In genomic region chr10:95575839-95576380, GRCm38 (mm10) we compare ENCODE assay signal across 13 mouse cellular contexts.
"Had no signal": no experiment of that assay in that cellular context is flagged by ENCODE, and none has a peak within 500 bp of the region (broad histone marks: within the 10 kb centered on the region; RNA-seq: fewer than 3 reads in every experiment).

No protein-coding gene starts in this region.

- DNase-seq: kidney, adult 18-20 months; kidney, postnatal 10 days; kidney, postnatal 4 days; midbrain, embryonic 14.5 days; thymus, adult 2 months; thymus, postnatal 25 days had no signal

- H3K27me3 ChIP-seq: neural tube, embryonic 12.5 days had no signal

- H3K27ac ChIP-seq: layer of hippocampus, adult 2 months; limb, embryonic 10.5 days; liver, embryonic 15.5 days; macrophage; neural tube, embryonic 12.5 days had no signal

- H3K4me3 ChIP-seq: layer of hippocampus, adult 2 months; limb, embryonic 10.5 days; liver, embryonic 15.5 days; megakaryocyte, embryonic 14.5 days; neural tube, embryonic 12.5 days had no signal

- ATAC-seq: inflammation-experienced regulatory T-cells, adult 6 months had no signal

- H3K4me2 ChIP-seq: liver, embryonic 15.5 days; neural tube, embryonic 12.5 days had no signal

- H3K9ac ChIP-seq: liver, embryonic 15.5 days; neural tube, embryonic 12.5 days had no signal

- H3K9me3 ChIP-seq: limb, embryonic 10.5 days; liver, embryonic 15.5 days; neural tube, embryonic 12.5 days had no signal

- H3K36me3 ChIP-seq: limb, embryonic 10.5 days; liver, embryonic 15.5 days; neural tube, embryonic 12.5 days had no signal

- H3K4me1 ChIP-seq: megakaryocyte, embryonic 14.5 days had no signal
